Mouse (Mus musculus): Measurements from ENCODE around the gene Ralgds. TPM values are rescaled to one million over a fixed set of nuclear protein-coding genes. Genes with fewer than 3 reads are reported as not detected.
"Not testable (repeated sequence)": the region's sequence is repeated elsewhere in the genome, so short reads cannot be mapped to it uniquely, and the experiment has no call there.

Gene Ralgds
- 70.8 and 82.0 TPM in 2 replicates for polyA plus RNA-seq (2015; fragmentation: Nextera tagmentation; extraction: Ambion mirVana)

- peak within 1 kb of the TSS; percentile 98 for H3K9ac ChIP-seq (replicated peaks)
- peak; percentile 74 for ATAC-seq
- peak within 1 kb of the TSS; percentile 93 for H3K4me3 ChIP-seq (replicated peaks)
- peaks cover 15% of the 10 kb centered on the region; the same call in 1 of the 2 replicates for H3K36me3 ChIP-seq
- peak within 1 kb of the TSS; percentile 85 for H3K4me2 ChIP-seq (replicated peaks)
- peaks cover 40% of the 10 kb centered on the region for H3K4me1 ChIP-seq (replicated peaks)
- H3K27ac ChIP-seq = peak within 1 kb of the TSS; percentile 93
- H3K27me3 ChIP-seq = peaks cover 9% of the 10 kb centered on the region; the same call in 1 of the 2 replicates
- no peaks in the 10 kb centered on the region for H3K9me3 ChIP-seq
- under 1% methylated on average over 68 of the region's 71 CpGs for WGBS
Measured at GRCm38 (mm10) chr2:28512798-28513401, at the start of gene Ralgds. Gene Ralgds, plus strand, starts transcription at chr2:28513125.

DNA sequence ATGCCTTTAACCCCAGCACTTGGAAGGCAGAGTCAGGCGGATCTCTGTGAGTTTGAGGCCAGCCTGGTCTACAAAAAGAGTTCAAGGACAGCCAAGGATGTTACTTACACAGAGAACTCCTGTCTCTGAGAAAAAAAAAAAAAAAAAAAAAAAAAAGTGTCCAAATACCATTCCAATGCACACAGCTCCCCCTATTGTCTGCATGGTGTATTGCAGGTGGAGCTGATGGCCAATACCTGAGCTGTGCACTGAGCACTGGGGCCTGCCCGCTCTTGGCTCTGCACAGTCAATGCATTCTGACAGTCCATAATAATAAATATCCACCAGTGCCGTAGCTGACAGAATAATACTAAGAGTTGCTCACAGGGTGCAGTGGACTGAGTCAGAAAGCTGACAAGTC, 49.0 kb upstream of the Ralgds start:
- ATAC-seq = no peak
- peaks cover 11% of the 10 kb centered on the region; the same call in 1 of the 2 replicates for H3K27me3 ChIP-seq
- peaks cover under 1% of the 10 kb centered on the region; the same call in 1 of the 2 replicates for H3K36me3 ChIP-seq
- no peak overlapping the region for H3K27ac ChIP-seq
- H3K4me2 ChIP-seq (replicated peaks) = no peak overlapping the region
- no peak overlapping the region for H3K9ac ChIP-seq (replicated peaks)
- H3K4me1 ChIP-seq (replicated peaks) = peaks cover 17% of the 10 kb centered on the region
- no peaks in the 10 kb centered on the region for H3K9me3 ChIP-seq
- 40% methylated on average over 3 of the region's 3 CpGs for WGBS
- H3K4me3 ChIP-seq (replicated peaks) = no peak overlapping the region

DNA sequence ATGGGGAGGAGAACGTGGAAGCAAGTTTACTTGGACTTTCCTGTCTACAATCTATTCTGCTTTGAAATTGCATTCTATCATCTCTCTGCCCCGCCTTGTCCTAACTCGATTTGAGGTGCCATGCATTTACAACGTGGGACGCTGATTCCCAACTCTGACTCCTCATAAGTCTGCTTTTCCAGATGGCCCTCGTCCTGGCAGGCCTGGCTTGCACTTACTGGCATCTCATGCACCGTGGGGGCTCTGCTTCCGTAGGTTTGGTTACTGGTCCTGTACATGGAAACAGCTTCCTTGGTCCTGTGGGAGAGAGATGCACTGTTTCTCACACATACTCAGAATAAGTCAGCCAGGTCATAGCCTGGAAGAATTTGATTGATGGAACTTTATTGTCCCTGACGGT, 48.0 kb upstream of the Ralgds start:
- 85% methylated on average over 9 of the region's 9 CpGs for WGBS

DNA sequence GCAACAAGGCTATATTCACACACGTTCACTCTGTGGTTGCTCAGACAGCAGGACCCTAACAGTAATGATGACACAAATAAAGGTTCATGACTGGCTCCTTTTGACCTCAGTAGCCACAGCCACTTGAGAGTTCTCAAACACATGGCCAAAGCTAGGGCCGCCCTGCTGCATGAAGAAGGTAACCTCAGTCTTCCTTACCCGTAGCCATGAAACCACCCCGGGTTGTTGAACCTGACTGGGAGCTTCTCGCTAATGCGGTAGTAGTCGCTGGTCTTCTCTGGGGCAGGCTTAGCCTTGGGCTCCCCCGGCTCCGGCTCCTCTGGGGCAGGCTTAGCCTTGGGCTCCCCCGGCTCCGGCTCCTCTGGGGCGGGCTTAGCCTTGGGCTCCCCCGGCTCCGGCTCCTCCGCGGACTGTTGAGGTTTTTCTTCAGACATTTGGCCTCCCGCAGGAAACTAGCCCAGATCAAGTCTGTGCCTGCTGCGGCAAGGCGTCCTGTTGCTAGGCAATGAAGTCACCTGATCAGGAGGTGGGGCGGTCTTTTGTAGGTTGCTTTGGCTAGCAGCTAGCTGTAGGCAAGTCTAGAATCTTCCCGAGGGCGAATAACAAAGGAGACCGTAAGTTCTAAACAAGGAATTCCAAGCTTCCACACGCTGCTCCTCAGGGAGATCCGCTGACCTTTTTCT, 46.9 kb upstream of the Ralgds start, which contains the start of gene 1700007K13Rik:
TSS of gene 1700007K13Rik (minus strand) at position 497 of the 683 bp plus-strand sequence.
- peak; percentile 58 for ATAC-seq
- Histone ChIP-seq H3K36me3 (peaks cover 21% of the 10 kb centered on the region), H3K4me3 (replicated peaks) (peak within 1 kb of the TSS; percentile 22), H3K27ac (no peak within 1 kb of the TSS), H3K9ac (replicated peaks) (peak within 1 kb of the TSS; percentile 53), H3K4me2 (replicated peaks) (peak within 1 kb of the TSS; percentile 54), H3K4me1 (replicated peaks) (peaks cover 19% of the 10 kb centered on the region), H3K9me3 (no peaks in the 10 kb centered on the region), H3K27me3 (peaks cover 11% of the 10 kb centered on the region; the same call in 1 of the 2 replicates)
- 5% methylated on average over 25 of the region's 25 CpGs for WGBS

More for the DNA sequence above, 48.0 kb upstream of the Ralgds start:
- peaks cover 11% of the 10 kb centered on the region for H3K36me3 ChIP-seq
- H3K27ac ChIP-seq = no peak overlapping the region
- H3K27me3 ChIP-seq = peaks cover 11% of the 10 kb centered on the region; the same call in 1 of the 2 replicates
- no peak overlapping the region for H3K4me2 ChIP-seq (replicated peaks)
- no peak for ATAC-seq
- peaks cover 19% of the 10 kb centered on the region for H3K4me1 ChIP-seq (replicated peaks)
- no peaks in the 10 kb centered on the region for H3K9me3 ChIP-seq
- H3K9ac ChIP-seq (replicated peaks) = no peak overlapping the region
- no peak overlapping the region for H3K4me3 ChIP-seq (replicated peaks)

GRCm38 (mm10) chr2:28467860-28468485, 45.0 kb upstream of the Ralgds start, which contains the start of gene Mrps2:
Gene Mrps2, plus strand, starts transcription at chr2:28468066.
- peak within 1 kb of the TSS; percentile 90 for H3K4me2 ChIP-seq (replicated peaks)
- ATAC-seq = peak; percentile 94

DNA sequence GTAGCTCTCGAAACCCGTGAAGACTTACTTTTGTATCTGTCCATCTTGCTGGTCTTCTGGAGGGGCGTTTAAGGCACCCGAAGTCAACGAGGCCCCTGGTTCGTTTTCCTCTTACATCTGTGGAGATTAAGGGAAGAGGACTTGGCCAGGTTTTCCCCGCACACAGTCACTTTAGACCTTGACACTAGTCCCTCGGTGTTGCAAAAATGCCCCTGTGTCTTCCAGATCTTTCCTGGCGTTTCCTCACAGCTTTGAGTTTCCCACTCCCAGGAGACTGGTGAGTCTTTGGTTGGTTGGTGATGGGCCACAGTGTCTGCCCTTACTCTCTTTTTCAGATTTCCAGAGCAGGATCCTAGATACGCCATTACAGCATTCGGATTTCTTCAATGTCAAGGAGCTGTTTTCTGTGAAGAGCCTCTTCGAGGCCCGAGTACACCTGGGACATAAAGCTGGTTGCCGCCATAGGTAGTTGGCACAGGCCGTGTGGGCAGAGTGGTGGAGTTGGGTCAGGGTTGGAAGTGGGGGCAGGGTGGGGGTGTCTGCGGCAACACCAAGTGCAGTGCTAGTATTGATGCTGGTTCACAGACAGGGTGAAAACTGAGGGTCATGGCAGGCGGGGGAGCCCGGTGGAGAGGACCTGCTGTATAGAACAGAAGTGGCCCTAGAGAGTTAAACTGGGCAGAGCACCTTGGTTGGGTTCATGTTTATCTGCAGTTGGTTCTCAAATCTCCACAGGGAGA, 44.3 kb upstream of the Ralgds start:
- no peak for ATAC-seq
- peak overlapping the region; percentile 96 for H3K9ac ChIP-seq (replicated peaks)
- 51% methylated on average over 18 of the region's 18 CpGs for WGBS

More at GRCm38 (mm10) chr2:28467860-28468485, 45.0 kb upstream of the Ralgds start, which contains the start of gene Mrps2:
- under 1% methylated on average over 52 of the region's 52 CpGs for WGBS
- peaks cover 11% of the 10 kb centered on the region; the same call in 1 of the 2 replicates for H3K27me3 ChIP-seq
- H3K4me1 ChIP-seq (replicated peaks) = peaks cover 19% of the 10 kb centered on the region
- 0 out of 2 replicates have a peak, but pooled peaks cover 5% of the 10 kb centered on the region for H3K9me3 ChIP-seq
- H3K9ac ChIP-seq (replicated peaks) = peak within 1 kb of the TSS; percentile 96
- peaks cover 41% of the 10 kb centered on the region for H3K36me3 ChIP-seq
- H3K4me3 ChIP-seq (replicated peaks) = peak within 1 kb of the TSS; percentile 97
- H3K27ac ChIP-seq = peak within 1 kb of the TSS; percentile 44; the same call in 1 of the 2 replicates

GRCm38 (mm10) chr2:28469461-28469860, 43.5 kb upstream of the Ralgds start:
- H3K4me1 ChIP-seq (replicated peaks) = peaks cover 19% of the 10 kb centered on the region
- H3K4me2 ChIP-seq (replicated peaks) = no peak overlapping the region
- 0 out of 2 replicates have a peak, but pooled peaks cover 5% of the 10 kb centered on the region for H3K9me3 ChIP-seq
- H3K36me3 ChIP-seq = peaks cover 45% of the 10 kb centered on the region
- WGBS = over 99% methylated on average over 14 of the region's 14 CpGs
- H3K9ac ChIP-seq (replicated peaks) = no peak overlapping the region
- peaks cover 11% of the 10 kb centered on the region; the same call in 1 of the 2 replicates for H3K27me3 ChIP-seq
- no peak overlapping the region for H3K4me3 ChIP-seq (replicated peaks)
- H3K27ac ChIP-seq = no peak overlapping the region
- ATAC-seq = no peak

More for the DNA sequence above, 44.3 kb upstream of the Ralgds start:
- Histone ChIP-seq H3K36me3 (peaks cover 45% of the 10 kb centered on the region), H3K9me3 (0 out of 2 replicates have a peak, but pooled peaks cover 5% of the 10 kb centered on the region), H3K27ac (no peak overlapping the region), H3K4me3 (replicated peaks) (peak overlapping the region; percentile 97), H3K27me3 (peaks cover 11% of the 10 kb centered on the region; the same call in 1 of the 2 replicates), H3K4me2 (replicated peaks) (peak overlapping the region; percentile 90), H3K4me1 (replicated peaks) (peaks cover 19% of the 10 kb centered on the region)

GRCm38 (mm10) chr2:28470591-28470990, 42.3 kb upstream of the Ralgds start:
- no peak overlapping the region for H3K4me3 ChIP-seq (replicated peaks)
- 0 out of 2 replicates have a peak, but pooled peaks cover 2% of the 10 kb centered on the region for H3K27me3 ChIP-seq
- H3K27ac ChIP-seq = no peak overlapping the region
- 0 out of 2 replicates have a peak, but pooled peaks cover 5% of the 10 kb centered on the region for H3K9me3 ChIP-seq
- 96% methylated on average over 2 of the region's 2 CpGs for WGBS
- no peak for ATAC-seq
- peaks cover 45% of the 10 kb centered on the region for H3K36me3 ChIP-seq
- peaks cover 19% of the 10 kb centered on the region for H3K4me1 ChIP-seq (replicated peaks)
- no peak overlapping the region for H3K4me2 ChIP-seq (replicated peaks)
- no peak overlapping the region for H3K9ac ChIP-seq (replicated peaks)

- not testable (repeated sequence) for ATAC-seq, H3K9me3 ChIP-seq
- WGBS = 96% methylated on average over 8 of the region's 8 CpGs
Measured at GRCm38 (mm10) chr2:28472011-28472410, 40.9 kb upstream of the Ralgds start.

DNA sequence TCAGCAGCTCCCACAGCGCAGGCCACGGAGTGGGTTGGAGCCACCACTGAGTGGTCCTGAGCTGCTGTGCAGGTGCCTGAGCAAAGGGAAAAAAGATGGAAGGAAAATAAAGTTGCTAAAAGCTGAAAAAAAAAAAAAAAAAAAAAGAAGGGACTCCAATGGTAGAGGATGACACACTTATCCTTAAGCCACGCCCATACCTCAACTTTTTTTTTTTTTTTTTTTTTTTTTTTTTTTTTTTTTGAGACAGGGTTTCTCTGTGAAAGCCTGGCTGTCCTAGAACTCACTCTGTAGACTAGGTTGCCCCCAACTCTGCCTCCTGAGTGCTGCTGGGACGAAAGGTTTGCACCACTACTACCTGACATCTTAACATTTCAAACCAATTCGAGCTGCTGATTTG, 34.9 kb upstream of the Ralgds start:
- not testable (repeated sequence) for H3K9ac ChIP-seq (replicated peaks); H3K9me3 ChIP-seq; H3K4me3 ChIP-seq (replicated peaks); H3K36me3 ChIP-seq; H3K4me1 ChIP-seq (replicated peaks); H3K4me2 ChIP-seq (replicated peaks); H3K27ac ChIP-seq; ATAC-seq; H3K27me3 ChIP-seq
- WGBS = 96% methylated on average over 5 of the region's 5 CpGs

More at GRCm38 (mm10) chr2:28472011-28472410, 40.9 kb upstream of the Ralgds start:
- not testable (repeated sequence) for H3K27ac ChIP-seq; H3K9ac ChIP-seq (replicated peaks); H3K4me2 ChIP-seq (replicated peaks); H3K4me3 ChIP-seq (replicated peaks); H3K27me3 ChIP-seq; H3K4me1 ChIP-seq (replicated peaks)
- H3K36me3 ChIP-seq = peaks cover 45% of the 10 kb centered on the region

All from midbrain, embryonic 13.5 days (tissue).